Mouse (Mus musculus) kidney, postnatal 4 days (tissue): ENCODE data around the gene Slc7a14.
"Not testable (repeated sequence)": the region's sequence is repeated elsewhere in the genome, so short reads cannot be mapped to it uniquely, and the experiment has no call there.

Experiments used
- DNase-seq, 2 experiments: peaks; one replicate each; pipeline ENCODE4 v3.0.0; 2021; ENCODE audit warnings: mixed read lengths in 2 of 2

Gene Slc7a14

DNA sequence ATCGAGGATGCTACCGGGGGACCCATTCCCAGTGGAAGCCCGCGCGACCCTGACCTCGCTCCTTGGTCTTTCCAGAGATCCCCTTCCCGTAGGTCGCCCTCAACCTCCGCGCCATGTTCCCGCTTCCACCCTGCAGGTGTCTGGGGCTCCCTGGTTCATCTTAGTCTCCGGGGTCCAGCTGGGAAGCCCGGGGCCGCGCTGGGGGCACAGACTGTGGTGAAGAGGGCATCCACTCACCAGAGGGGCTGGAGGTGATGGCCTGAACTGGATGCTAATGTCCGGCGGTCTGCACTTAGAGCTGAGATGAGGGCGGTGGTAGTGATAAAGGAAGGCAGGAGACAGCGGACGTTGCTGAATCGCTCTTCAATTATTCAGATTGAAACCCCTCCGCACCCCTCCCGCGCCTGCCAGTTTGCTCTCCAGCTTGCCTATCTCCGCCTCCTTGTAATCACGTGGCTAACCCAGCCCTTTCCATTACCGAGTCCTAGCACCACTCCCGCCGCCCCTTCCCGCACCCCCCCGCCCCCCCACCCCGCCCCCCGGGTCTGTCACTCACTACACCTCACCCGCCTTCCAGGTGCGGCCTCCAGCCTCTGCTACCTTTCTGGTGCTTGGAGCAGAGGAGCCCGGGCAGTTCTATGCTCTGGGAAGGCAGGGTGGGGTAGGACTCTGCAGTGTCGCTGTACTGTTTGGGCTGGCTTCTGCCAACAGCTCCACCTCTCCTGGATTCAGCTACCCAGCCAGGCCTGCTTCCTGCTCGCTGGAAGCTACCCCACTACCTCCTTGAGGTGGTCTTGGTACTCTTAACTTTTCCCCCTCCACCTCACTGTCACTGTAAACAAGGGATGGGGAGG, at the start of gene Slc7a14:
Slc7a14 (minus strand) TSS at position 445 of the 854 bp plus-strand sequence.
- peak in 1 of 2 experiments; percentile 3 for DNase-seq

DNA sequence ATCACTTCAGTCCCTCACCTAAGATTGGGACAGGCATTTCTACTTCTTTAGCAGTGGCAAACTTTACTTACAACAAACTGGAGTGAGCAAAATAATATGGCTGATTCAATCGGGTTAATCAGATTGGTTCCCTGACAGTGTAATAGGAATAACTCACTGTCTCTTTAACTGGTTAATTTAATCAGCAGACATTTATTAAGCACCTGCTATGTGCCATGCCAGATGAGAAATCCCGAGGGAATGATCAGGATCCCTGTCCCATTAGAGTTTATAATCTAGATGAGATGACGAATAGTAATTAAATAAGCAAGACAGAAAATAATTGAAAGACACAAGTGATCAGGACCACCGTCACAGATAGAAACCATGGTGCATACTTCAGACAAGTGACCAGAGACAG, 36.4 kb upstream of the Slc7a14 start:
- DNase-seq: no peak

DNA sequence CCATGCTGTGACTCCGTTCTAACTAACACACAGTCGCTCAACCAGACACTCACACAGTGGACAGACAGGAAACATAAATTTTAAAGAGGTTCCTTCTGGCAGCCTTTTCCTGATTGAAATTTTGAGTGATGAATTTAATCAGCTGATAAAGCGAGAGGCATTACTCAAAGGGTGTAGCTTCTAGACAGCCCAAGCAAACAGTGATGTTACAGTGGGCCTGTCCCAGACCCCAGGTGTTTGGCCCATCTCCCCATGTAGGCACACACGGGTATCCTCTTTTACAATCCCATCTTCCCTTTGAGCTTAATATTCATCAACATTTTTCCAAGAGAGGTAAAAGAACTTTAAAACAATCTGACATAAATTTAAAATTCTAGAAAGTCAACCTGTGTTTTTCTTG, 35.6 kb upstream of the Slc7a14 start:
- DNase-seq: no peak

GRCm38 (mm10) chr3:31339236-31339635, 29.1 kb upstream of the Slc7a14 start:
- DNase-seq: no peak

GRCm38 (mm10) chr3:31328237-31328836, 18.2 kb upstream of the Slc7a14 start:
- DNase-seq: no peak

GRCm38 (mm10) chr3:31327791-31328190, 17.6 kb upstream of the Slc7a14 start:
- no peak for DNase-seq

GRCm38 (mm10) chr3:31324231-31324654, 14.1 kb upstream of the Slc7a14 start:
- DNase-seq: no peak

DNA sequence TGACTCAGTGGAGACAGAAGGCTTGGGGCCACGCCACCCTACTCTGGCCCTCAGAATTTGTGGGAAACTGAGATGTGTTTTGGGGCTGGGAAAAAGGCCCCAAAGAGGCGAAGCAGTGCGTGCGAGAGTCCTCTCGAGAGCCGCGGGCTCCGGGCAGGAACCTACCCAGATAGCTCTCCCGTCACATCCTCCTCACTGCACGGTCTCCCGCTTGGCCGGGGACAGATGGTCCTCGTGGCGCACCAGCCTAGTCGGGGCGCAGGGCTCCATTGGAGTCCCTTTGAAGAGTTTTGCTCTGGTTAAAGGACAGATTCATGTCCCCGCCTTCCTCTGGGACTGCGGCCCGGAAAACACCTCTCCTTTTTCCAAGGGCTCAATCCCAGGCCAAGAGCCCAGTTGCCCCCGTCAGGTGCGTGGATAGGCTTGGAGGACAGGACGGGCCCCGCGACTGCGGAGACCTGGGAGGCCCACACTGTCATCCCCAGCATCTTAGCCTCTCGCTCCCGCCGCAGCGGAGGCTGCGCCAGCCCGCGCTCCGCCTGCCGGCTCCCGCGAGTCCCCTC, 726 bp downstream of the Slc7a14 start:
- DNase-seq: peak; percentile 5

DNA sequence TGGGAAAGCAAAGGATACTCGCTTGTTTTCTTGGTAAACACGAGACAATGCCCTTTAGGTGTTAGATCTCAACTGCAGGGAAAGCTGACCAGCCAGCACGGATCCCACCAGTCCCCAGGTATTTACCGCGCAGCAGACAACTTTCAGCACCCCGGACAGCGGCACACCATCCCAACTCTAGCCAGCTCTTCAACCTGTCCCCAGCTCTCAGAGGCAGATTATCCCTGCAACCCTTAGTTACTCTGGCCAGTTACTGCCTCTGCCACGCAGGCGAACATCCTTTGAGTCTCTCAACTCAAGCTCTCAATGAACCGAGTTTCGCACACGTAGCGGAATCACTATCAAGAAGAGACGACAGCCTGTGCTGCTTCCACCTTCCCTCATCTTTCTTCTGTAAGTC, 1.3 kb downstream of the Slc7a14 start:
- peak; percentile 88 to 90 for DNase-seq

GRCm38 (mm10) chr3:31307936-31308335, 2.2 kb downstream of the Slc7a14 start:
- no peak for DNase-seq

DNA sequence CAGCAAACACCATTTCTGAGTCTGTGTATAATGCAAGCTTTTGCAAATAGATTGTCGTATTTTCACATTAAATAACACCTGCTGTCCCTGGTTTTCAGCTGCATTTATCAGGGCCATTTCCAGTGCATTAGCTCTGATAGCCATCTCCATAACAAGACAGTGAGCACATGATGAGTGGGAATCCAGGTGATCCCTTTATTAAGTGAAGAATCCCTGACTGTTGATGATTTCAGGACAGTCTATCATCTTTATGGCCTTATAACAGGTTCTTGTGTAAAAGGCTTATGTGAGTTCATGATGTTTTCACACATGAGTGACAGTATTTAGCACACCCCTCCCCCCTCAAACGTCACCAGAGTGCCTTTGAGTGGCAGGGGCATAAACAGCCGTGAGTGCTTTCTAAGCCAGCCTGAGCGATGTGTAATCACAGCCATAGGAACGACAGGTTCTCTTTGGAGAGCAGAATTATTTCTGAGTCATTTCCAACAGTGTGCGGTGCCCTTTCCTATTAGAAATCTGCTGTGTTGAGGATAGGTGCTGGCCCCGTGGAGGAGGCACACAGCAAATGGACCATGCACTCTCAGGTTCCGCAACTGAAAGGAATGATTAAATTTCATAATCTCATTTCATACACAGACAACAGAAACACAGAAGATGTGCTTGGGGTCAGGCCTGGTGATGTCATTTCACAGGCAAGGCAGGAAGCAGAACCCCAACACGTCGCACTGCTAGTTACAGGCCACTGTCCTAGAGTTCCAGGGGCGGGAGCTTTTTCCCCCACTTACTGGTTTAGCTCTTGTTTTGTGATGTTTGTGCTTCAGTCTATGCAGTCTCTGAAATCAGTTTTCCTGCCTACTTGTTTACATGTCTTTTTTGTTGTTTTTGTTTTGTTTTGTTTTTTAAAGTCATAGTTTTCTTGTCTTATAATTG, 18.2 kb downstream of the Slc7a14 start:
- DNase-seq: no peak

GRCm38 (mm10) chr3:31287421-31287948, 22.7 kb downstream of the Slc7a14 start:
- no peak for DNase-seq

DNA sequence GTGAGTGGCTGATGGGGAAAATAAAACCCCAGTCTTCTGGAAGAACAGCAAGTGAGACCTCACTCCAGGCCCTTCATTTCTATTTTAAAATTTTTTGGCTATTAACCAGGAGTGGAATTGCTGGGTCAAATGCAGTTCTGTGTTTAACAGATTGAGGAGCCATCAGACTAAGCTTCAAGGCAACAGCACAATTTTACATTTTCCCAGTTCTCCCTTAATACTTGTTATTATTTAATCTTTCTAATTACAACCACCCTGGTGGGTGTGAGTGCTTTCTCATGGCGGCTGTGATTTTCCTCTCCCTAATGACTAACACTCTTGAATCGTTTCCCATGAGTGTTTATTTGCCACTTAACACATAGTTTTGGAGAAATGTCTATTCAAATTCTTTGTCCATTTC, 29.1 kb downstream of the Slc7a14 start:
- DNase-seq: no peak

- no peak for DNase-seq
These were observed 35.3 kb downstream of the Slc7a14 start for GRCm38 (mm10) chr3:31274875-31275274.

DNA sequence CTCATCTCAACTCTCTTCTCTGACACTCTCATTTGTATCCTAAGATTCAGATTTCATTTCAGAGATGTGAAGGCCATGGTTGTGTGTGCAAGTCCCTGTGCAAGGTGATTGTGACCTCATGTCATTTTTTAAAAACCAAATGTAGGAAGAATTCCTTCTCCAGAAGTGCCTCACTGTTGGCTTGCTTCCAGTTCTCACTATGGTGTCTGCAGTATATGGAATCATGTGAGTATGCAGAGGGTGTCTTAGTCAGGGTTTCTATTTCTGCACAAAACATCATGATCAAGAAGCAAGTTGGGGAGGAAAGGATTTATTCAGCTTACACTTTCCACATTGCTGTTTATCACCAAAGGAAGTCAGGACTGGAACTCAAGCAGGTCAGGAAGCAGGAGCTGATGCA, 36.9 kb downstream of the Slc7a14 start:
- DNase-seq: not testable (repeated sequence)

DNA sequence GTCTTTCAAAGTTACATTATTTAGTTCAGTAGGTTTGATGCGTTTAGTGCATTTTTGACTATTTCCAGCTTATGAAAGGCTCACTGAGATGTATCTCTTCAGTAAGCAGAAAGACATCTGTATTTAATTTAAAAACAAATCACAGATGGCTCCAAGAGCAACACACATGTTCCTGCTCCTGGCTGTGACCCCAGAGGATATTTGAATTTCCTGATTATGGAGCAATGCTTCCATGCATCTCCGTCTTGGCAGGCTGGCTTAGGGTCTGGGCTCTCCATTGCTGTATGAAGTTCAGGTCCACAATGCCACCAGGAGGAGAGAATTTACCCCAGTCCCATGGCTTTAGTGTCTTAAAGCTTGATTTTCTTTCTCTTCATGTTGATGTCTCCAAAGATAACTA, 37.5 kb downstream of the Slc7a14 start:
- DNase-seq: peak in 1 of 2 experiments; percentile 12

DNA sequence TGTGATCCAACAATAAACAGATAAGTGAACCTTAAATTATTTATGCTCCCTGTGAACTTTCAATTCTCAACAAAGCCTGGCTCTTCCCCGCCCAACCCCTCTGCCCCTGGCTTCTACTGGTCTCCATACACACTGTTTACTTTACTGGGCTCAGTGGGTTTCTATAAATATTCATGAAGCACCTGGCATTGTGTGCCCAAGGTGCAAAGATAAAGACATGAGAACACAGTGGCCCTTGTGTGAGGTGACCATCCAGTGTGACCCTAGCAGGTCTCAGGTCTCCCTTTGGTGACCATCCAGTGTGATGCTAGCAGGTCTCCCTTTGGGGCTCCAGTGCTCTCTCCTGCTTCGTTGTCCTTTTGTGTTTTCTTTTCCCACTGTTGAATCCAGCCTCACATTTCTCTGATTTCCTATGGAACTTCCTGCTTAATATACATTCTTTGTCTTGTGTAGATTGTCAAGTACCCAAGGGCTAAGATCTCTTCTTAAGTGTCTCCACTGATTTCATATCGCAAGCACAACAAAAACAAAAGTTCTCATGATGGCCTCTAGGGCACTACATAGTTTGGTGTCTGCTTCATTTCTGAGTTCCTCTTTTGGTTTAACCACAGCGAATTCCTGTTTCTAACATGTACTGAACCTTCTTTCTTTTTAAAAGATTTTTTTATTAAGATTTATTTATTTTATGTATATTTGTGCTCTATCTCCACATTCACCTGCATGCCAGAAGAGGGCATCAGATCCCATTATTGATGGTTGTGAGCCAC, 40.4 kb downstream of the Slc7a14 start:
- DNase-seq: no peak

- DNase-seq: no peak
These were observed 42.3 kb downstream of the Slc7a14 start for GRCm38 (mm10) chr3:31267921-31268320.

DNA sequence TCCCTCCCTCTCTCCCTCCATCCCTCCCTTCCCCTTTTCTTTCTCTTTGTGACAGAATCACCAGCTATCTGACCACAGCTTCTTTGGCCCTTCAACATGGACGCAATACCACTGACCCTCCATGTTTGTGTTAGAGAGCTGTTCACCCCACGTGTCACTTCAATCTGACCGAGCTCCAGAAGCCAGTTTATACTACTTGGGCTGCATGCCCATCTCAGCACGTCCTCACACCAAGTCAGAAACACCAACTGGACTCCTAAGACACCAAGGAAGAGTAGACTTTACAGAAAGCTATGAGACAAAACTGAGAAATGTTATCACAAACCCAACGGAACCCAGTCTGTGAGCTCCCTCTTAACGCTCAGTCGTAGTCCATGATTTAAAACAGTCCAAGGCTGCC, 43.2 kb downstream of the Slc7a14 start:
- no peak for DNase-seq

DNA sequence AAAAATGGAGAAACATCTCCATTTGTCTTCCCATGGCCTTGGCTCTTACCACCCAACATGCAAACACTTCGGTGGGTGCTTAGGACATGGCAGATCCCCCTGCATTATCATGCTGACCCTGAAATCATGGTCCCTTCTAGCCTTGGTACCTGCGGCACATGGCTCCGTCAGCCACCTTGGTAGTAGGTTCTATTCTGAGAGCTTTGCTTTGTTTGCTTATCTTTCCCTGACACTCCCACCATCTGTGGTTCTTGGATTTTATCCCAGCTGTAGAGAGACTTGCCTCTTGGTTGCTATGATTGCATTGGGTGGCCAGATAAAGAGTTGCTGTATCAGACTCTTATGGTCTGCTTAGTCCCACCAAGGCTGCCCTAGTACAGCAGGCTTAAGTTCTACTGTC, 46.6 kb downstream of the Slc7a14 start:
- no peak for DNase-seq

DNA sequence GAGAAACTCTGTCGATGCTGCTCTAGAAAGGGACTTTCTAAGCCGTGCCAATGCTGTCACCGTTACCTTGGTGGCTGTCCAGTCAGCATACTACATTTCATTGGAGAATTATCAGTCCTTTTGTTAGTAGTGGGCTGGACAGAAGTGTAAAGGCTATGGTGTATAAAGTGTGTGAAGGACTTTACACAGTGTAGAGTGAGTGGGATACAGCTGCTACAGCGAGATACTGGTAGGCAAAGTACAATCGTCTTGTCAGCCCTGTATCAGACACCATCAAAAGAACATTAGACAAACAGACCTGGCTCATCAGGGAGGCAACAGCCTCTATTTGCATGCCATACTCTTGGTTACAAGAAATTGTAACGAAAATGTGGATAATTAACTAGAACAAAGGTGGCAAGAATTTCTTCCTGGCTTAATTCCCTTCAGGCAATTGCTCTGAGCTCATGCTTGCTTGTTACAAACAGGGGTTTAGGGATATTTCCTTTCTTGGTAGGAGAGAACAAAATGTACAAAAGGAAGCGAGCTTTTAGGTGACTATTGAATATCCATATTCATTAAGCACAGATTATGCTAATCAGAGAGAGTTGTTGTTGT, 48.7 kb downstream of the Slc7a14 start:
- DNase-seq: no peak
